Mouse (Mus musculus) brain, embryonic 14.5 days (tissue): ENCODE measurements at regions not wholly inside any gene's neighbourhood (a gene's known extent, or its start where the extent isn't known, plus 50 kb on each side); places are given as distances from the start of the nearest gene placed in this dataset.

ENCODE experiments used
- CTCF ChIP-seq: fragments of 200-500 bp; IDR thresholded peaks from 2 replicates; pipeline ENCODE4 v1.5.1; 2012; ENCODE audit warnings: inconsistent platforms, mild to moderate bottlenecking, moderate library complexity, borderline replicate concordance; ENCODE audit not compliant: insufficient read depth, insufficient read length; ENCODE audit errors: extremely low read depth
- POLR2A ChIP-seq: fragments of 200-500 bp; IDR thresholded peaks from 2 replicates; pipeline ENCODE4 v1.6.1; 2012; ENCODE audit warnings: mild to moderate bottlenecking, inconsistent platforms, borderline replicate concordance; ENCODE audit not compliant: poor library complexity, insufficient read depth, insufficient read length, severe bottlenecking; ENCODE audit errors: extremely low read depth

- TF ChIP-seq POLR2A (no peak), CTCF (no peak)
Measured at GRCm38 (mm10) chr2:30743265-30743846, 60.1 kb downstream of the 1700001O22Rik start.
